Mouse (Mus musculus): ENCODE results near the gene Ybx1.

GRCm38 (mm10) chr4:119320896-119321550, 26.6 kb upstream of the Ybx1 start:
- no peak for TF ChIP-seq POLR2A (IDR thresholded peaks at IDR 0.05; ENCODE audit: low read depth, low read length)
- no peak for TF ChIP-seq CTCF (IDR thresholded peaks at IDR 0.05; ENCODE audit: extremely low read depth, insufficient read depth, insufficient read length, insufficient replicate concordance)
